Mouse (Mus musculus): ENCODE data around the gene Pax7. TPM values are rescaled to one million over a fixed set of nuclear protein-coding genes. Genes with fewer than 3 reads are reported as not detected.

Pax7 gene
- polyA plus RNA-seq, 1 experiment from 2014 or later: 0.90 TPM

DNA sequence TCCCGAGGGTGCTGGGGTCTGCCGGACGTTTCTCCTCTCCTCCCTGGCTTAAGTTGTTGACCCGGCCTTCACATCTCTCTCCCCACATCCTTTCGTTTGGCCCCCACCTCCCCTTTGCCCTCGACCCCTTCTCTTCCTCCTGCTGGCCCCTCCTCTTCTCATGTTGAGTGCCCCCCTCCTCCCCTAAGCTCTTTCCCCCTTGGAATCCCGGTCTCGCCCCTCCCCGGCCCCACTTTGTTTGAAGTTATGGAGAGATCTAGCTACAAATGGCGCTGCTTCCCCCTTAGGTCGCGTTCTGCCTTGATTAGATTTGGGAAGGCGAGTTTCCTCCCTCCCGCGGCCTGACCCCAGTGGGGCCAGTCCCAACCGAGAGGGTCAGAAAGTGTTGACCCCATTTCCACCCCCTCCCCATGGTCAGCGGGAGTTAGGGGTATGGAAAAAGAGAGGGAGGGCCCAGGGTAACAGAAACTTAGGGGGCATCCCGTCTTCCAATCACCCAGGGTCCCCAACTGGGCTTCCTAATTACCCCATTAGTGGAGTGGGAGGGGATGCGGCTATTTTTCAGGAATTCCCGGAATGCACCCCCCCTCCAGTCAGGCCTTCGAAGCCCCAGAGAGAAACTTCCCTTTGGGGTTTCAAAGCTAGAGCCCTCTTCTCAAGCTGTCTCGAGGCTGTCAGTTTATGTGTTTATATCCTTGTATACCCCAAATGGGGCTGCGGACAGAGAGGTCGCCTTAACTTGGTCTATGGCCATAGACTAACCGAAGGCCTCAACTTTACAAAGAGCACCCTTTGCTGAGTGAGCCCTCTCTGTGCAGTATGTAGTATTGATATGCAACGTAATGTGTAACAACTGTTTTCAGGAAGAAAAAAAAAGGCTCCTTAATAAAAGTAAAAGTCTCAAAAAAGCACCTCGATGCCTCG lies 10.9 kb downstream of the Pax7 start:
- peaks cover 27% of the 10 kb centered on the region for H3K4me1 ChIP-seq
- no peak overlapping the region for H3K9ac ChIP-seq
- ATAC-seq (ENCODE audit: low FRiP score, low read depth): no peak
- H3K36me3 ChIP-seq: no peaks in the 10 kb centered on the region
- H3K27me3 ChIP-seq: peaks cover 100% of the 10 kb centered on the region
- H3K27ac ChIP-seq: no peak overlapping the region
- WGBS: 2% methylated on average over 28 of the region's 28 CpGs
- H3K4me2 ChIP-seq (replicated peaks): peak overlapping the region; percentile 59
- peak overlapping the region; percentile 35 for H3K4me3 ChIP-seq
- H3K9me3 ChIP-seq: no peaks in the 10 kb centered on the region

DNA sequence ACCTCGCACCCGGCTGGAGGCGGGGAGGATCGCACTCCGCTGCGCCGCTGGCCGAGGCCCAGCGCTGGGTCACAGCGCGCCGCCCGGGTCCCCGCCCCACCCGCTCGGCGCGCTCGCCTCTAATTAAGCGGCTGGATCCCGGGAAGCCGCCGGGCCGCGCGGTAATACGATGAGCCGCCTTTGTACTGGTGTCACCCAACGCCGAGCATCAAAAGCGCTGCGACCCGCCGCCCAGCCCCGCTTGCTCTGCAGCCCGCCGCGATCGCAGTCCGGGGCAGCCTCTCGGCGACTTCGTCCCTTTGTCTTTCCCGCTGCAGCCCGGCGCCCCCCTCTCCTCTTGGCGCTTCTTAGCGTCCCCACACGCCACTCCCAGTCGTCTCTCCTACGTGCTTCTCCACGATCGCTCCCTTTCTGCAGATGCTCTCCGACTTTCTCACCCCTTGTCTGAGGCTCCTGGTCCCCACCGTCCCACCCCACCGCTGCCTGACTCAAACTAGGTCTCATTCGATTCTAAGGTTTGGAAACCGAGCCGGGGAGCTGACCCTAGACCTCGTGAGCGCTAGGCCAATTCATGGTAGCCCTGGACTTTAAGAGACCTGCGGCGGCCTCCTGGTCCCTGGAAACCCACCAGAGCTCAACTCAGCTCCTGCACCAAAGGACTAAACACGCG lies 11.7 kb downstream of the Pax7 start:
- peak; percentile 13; the same call in 1 of the 2 replicates for ATAC-seq (ENCODE audit: low FRiP score, low read depth)
- no peaks in the 10 kb centered on the region for H3K9me3 ChIP-seq
- peaks cover 28% of the 10 kb centered on the region for H3K4me1 ChIP-seq

DNA sequence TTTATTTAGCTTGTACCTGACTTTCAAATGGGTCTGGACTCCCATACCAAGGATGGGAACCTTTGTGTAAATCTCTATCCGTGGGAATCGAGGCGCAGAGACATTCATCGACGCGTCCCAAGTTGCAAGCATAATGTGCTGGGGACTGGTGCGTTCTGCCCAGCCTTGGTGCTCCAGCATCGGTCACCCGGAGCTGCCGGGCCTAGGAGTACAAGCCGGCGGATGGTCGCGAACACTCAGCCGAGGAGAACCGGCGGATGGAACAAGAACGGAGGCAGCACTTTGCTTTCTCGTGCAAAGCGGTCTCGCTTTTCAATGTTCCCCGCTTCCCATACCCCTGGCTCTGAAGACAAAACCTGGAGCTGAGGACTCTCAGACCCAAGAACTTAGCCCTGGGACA lies 12.3 kb downstream of the Pax7 start:
- Histone ChIP-seq H3K4me3 (peak overlapping the region; percentile 35), H3K36me3 (no peaks in the 10 kb centered on the region), H3K9ac (peak overlapping the region; percentile 54; the same call in 1 of the 2 replicates), H3K27me3 (peaks cover 100% of the 10 kb centered on the region), H3K4me1 (peaks cover 28% of the 10 kb centered on the region), H3K4me2 (replicated peaks) (peak overlapping the region; percentile 59), H3K27ac (no peak overlapping the region), H3K9me3 (no peaks in the 10 kb centered on the region)
- no peak for ATAC-seq (ENCODE audit: low FRiP score, low read depth)
- 1% methylated on average over 22 of the region's 22 CpGs for WGBS

More for the DNA sequence above, 11.7 kb downstream of the Pax7 start:
- Histone ChIP-seq H3K9ac (peak overlapping the region; percentile 54; the same call in 1 of the 2 replicates), H3K4me3 (peak overlapping the region; percentile 35), H3K27ac (no peak overlapping the region), H3K27me3 (peaks cover 100% of the 10 kb centered on the region), H3K4me2 (replicated peaks) (peak overlapping the region; percentile 59), H3K36me3 (no peaks in the 10 kb centered on the region)
- WGBS: under 1% methylated on average over 64 of the region's 65 CpGs

DNA sequence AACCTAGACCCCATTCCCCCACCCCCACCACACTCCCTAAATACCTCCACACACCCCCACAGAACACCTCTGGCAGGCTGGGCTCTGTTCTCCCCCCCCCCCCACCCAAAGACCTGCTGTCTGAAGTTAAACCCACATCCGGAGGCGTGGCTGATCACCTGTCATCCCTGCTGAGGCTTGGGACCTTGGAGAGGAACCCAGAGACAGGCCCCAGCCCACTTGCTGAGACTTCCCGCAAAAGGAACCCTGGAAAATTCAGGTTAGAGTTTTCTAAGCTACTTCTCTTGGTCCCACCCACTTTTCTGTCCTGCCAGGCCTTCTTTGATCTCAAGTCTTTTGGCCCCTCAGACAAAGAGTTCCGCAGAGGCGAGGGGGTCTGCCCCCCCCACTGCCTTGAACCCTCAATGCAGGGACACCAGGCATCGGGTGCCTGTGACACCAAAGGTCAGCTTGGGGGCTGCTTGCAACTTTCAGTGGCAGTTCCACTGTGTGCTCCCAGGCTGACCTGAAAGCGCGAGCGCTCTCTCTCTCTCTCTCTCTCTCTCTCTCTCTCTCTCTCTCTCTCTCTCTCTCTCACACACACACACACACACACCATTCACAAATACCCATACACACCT lies 13.8 kb downstream of the Pax7 start:
- no peak for ATAC-seq (ENCODE audit: low FRiP score, low read depth)
- no peak overlapping the region for H3K27ac ChIP-seq
- H3K9me3 ChIP-seq: no peaks in the 10 kb centered on the region
- no peaks in the 10 kb centered on the region for H3K36me3 ChIP-seq
- no peak overlapping the region for H3K9ac ChIP-seq
- H3K4me2 ChIP-seq (replicated peaks): no peak overlapping the region
- H3K4me1 ChIP-seq: peaks cover 26% of the 10 kb centered on the region
- H3K27me3 ChIP-seq: peaks cover 99% of the 10 kb centered on the region
- 3% methylated on average over 9 of the region's 9 CpGs for WGBS
- no peak overlapping the region for H3K4me3 ChIP-seq

DNA sequence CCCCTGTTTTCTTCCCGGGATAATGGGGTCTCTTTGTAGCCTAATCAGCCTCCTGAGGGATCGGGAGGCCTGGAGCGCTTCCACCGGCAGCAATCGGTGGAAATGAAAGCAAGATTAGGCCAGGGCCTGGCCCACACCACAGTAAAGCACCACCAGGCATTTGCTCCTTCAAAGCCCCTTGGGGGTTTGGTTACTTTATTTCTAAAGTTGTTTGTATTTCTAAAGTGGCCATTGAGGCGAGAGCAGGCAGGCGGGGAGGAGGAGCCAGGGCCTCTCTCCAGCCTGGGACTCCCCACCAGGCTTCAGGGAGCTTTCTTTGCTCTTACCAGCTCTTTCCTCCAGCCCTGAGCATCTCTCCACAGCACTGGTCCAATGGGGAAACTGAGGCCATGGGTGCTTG lies 15.2 kb downstream of the Pax7 start:
- H3K4me1 ChIP-seq: peaks cover 24% of the 10 kb centered on the region
- peak overlapping the region; percentile 14 for H3K4me2 ChIP-seq (replicated peaks)
- H3K27me3 ChIP-seq: peaks cover 99% of the 10 kb centered on the region
- H3K9ac ChIP-seq: no peak overlapping the region
- H3K36me3 ChIP-seq: no peaks in the 10 kb centered on the region
- ATAC-seq (ENCODE audit: low FRiP score, low read depth): no peak
- no peak overlapping the region for H3K27ac ChIP-seq
- no peaks in the 10 kb centered on the region for H3K9me3 ChIP-seq
- 8% methylated on average over 7 of the region's 7 CpGs for WGBS
- no peak overlapping the region for H3K4me3 ChIP-seq

DNA sequence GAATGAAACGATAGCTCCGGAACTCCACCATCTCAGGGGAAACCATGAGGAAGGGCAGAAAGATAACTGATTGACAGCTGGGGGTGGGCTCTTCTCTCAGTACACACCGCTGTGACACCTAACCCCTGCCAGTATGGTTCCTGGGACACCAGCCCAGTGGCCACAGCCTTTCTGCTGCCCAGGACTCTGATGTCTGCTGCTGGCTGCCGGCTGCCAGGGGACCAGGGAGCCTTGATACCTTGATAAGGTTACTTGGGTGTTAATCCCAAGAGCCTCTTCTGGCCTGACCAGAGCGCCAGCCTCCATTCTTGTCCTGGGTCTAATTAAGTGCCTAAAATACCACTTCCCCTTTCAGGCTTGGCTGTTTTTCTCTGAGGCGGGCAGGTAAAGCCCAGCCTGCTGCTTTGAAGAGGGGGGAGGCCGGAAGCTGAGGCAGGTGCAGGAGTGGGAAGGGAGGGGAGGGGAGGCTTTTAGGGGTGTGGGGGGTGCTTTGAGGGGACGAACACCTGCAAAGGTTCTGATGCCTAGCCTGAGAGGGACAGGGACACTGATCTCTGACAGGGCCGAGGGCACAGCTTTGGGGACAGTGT lies 19.9 kb downstream of the Pax7 start:
- Histone ChIP-seq H3K4me2 (replicated peaks) (no peak overlapping the region), H3K9me3 (no peaks in the 10 kb centered on the region), H3K27me3 (peaks cover 98% of the 10 kb centered on the region), H3K4me3 (no peak overlapping the region), H3K9ac (no peak overlapping the region), H3K4me1 (peaks cover 31% of the 10 kb centered on the region), H3K27ac (no peak overlapping the region), H3K36me3 (no peaks in the 10 kb centered on the region)
- 16% methylated on average over 9 of the region's 9 CpGs for WGBS
- no peak for ATAC-seq (ENCODE audit: low FRiP score, low read depth)

DNA sequence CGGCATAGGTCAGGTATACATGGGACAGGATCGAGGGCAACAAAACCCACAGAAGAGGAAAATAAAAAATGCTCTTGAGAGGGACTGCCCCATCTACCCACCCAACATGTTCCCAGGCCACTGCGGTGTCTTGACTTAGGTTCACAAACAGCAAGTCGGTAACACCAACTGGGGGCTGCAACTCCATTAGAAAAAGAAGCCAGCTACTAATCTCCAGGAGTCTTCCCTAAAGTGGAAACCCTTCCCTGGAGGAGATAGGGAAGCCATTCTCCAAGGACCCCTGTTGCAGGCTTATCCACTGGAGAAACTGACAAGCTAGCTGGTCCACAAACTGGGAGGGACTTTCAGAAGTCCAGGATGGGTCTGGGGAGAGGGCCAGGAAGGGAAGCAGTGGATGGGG lies 21.4 kb downstream of the Pax7 start:
- peaks cover 29% of the 10 kb centered on the region for H3K4me1 ChIP-seq
- no peak overlapping the region for H3K4me2 ChIP-seq (replicated peaks)
- 64% methylated on average over 4 of the region's 4 CpGs for WGBS
- no peak overlapping the region for H3K4me3 ChIP-seq
- H3K9ac ChIP-seq: no peak overlapping the region
- no peaks in the 10 kb centered on the region for H3K36me3 ChIP-seq
- H3K27ac ChIP-seq: no peak overlapping the region
- no peak for ATAC-seq (ENCODE audit: low FRiP score, low read depth)
- peaks cover 94% of the 10 kb centered on the region for H3K27me3 ChIP-seq
- no peaks in the 10 kb centered on the region for H3K9me3 ChIP-seq

DNA sequence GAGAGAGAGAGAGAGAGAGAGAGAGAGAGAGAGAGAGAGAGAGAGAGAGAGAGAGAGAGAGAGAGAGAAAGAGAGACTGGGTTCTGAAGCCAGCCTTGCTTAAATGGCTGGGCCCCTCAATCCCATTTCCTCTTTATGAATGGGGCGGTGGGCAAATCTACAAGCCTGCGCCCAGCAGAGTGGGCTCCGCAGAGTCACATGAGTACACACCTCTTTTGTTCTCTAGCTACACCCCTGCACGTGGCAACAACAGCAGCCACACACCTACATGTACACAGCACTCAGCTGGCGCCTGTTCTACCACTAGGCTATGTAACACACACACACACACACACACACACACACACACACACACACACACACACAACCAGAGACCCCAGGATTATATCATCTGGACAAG lies 21.9 kb downstream of the Pax7 start:
- peaks cover 29% of the 10 kb centered on the region for H3K4me1 ChIP-seq
- no peak overlapping the region for H3K4me3 ChIP-seq
- no peaks in the 10 kb centered on the region for H3K36me3 ChIP-seq
- H3K27me3 ChIP-seq: peaks cover 94% of the 10 kb centered on the region
- WGBS: 40% methylated on average over 5 of the region's 5 CpGs
- H3K4me2 ChIP-seq (replicated peaks): no peak overlapping the region
- no peak overlapping the region for H3K27ac ChIP-seq
- no peak overlapping the region for H3K9ac ChIP-seq
- ATAC-seq (ENCODE audit: low FRiP score, low read depth): no peak
- H3K9me3 ChIP-seq: no peaks in the 10 kb centered on the region

DNA sequence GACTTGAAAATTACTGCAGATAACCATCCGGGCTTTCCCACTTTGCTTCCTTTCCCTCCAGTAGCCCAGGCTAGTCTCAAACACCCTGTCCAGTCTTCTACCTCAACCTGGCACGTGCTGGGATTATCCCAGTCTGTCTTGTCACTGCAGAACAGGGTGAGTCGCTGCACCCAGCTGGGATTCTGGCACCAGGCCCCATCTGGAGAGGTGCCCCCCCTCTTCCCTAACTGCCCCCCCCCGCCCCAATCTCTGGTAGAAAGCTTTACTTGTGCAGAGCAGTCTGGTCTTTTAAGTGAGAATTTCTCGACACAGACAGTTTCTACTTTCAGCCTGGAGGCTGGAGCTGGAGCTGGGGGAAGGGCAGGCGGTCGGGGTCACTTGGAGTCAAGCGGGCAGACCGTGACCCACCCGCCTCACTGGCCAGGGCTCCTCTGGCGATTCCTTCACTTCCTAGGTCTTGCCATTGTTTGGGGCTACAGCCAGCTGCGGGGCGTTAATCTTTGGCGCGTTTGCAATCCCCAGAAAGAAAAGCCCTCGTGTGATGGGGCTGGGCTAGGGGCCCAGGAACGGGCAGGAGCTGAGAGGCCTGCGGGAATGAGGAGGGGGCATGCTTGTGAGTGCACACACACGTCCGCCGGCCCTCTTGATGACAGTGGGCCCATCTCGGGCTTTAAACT lies 22.4 kb downstream of the Pax7 start:
- peak overlapping the region; percentile 50 for H3K4me2 ChIP-seq (replicated peaks)
- H3K36me3 ChIP-seq: no peaks in the 10 kb centered on the region
- 3% methylated on average over 22 of the region's 22 CpGs for WGBS
- peaks cover 29% of the 10 kb centered on the region for H3K4me1 ChIP-seq
- 0 out of 2 replicates have a peak overlapping the region, but pooled peaks have one; percentile 14 for H3K4me3 ChIP-seq
- no peak overlapping the region for H3K27ac ChIP-seq
- H3K9me3 ChIP-seq: no peaks in the 10 kb centered on the region
- no peak for ATAC-seq (ENCODE audit: low FRiP score, low read depth)
- H3K27me3 ChIP-seq: peaks cover 94% of the 10 kb centered on the region
- peak overlapping the region; percentile 39; the same call in 1 of the 2 replicates for H3K9ac ChIP-seq

DNA sequence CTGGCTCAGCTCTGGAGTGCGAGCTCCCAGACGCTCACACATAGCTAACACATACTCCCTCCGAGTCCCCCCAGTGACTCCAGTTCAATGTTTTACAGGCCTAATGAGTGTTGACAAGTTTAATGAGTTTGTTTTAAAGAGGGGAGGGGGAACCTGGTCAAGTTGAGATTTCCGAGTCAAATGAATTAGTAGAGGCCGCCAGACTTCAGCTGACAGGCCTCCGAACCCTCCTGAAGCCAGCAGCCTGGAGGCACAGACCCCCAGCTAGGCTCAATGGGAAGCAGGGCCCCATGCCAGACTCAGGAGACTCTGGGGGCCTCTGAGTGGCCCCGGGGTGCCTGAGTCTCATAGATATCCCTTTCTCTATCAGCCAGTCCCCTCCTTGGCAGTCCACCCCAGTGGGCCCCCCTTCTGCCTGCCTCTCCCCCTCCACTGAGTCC lies 23.9 kb downstream of the Pax7 start:
- 17% methylated on average over 7 of the region's 7 CpGs for WGBS
- H3K4me1 ChIP-seq: peaks cover 29% of the 10 kb centered on the region
- H3K36me3 ChIP-seq: no peaks in the 10 kb centered on the region
- no peak overlapping the region for H3K4me2 ChIP-seq (replicated peaks)
- H3K27ac ChIP-seq: no peak overlapping the region
- no peak overlapping the region for H3K9ac ChIP-seq
- no peak overlapping the region for H3K4me3 ChIP-seq
- no peaks in the 10 kb centered on the region for H3K9me3 ChIP-seq
- H3K27me3 ChIP-seq: peaks cover 95% of the 10 kb centered on the region
- no peak for ATAC-seq (ENCODE audit: low FRiP score, low read depth)

DNA sequence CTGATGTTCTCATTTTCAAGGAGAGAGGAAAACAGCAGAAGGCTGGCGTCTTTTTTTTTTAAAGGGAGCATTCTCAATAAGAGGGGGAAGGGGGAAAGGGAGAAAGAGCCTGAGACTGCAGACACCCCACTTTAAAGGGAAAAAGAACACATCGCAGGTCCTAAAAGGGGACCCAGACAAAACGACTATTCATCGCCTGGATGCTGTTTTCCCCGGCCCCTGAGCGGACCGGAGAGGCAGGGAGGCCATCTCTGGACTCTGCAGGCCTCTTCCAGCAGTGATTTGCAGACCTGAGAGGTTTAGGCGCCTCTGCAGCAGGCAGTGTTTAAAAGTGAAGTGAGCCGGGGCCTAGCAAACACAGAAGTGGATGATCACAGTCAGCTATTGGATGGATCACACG lies 25.5 kb downstream of the Pax7 start:
- Histone ChIP-seq H3K9me3 (no peaks in the 10 kb centered on the region), H3K9ac (no peak overlapping the region), H3K4me2 (replicated peaks) (no peak overlapping the region), H3K4me1 (peaks cover 29% of the 10 kb centered on the region), H3K36me3 (no peaks in the 10 kb centered on the region), H3K27ac (no peak overlapping the region), H3K27me3 (peaks cover 94% of the 10 kb centered on the region), H3K4me3 (no peak overlapping the region)
- no peak for ATAC-seq (ENCODE audit: low FRiP score, low read depth)
- WGBS: 16% methylated on average over 10 of the region's 10 CpGs

All from limb, embryonic 13.5 days (tissue).